In genomic region chr4:139470198-139470597, GRCm38 (mm10) we compare ENCODE assay signal across 9 mouse cellular contexts.
DNase-seq lines count a peak whose midpoint lies in the region; ATAC-seq and TF ChIP-seq lines count a peak whose summit lies in the region.
"Had no signal": no experiment of that assay in that cellular context is flagged by ENCODE, and none has a peak within 500 bp of the region (broad histone marks: within the 10 kb centered on the region; RNA-seq: fewer than 3 reads in every experiment).

No protein-coding gene starts in this region.

- WGBS in forebrain, embryonic 13.5 days, result 47% methylated on average over 7 of the region's 7 CpGs
- 32% methylated on average over 7 of the region's 7 CpGs for WGBS in large intestine, adult 2 months
- WGBS in liver, postnatal 0 days (ENCODE audit: insufficient replicate concordance), result 55% methylated on average over 7 of the region's 7 CpGs

- no peak overlapping the region for H3K4me2 ChIP-seq in forebrain, embryonic 13.5 days
- no peak overlapping the region for H3K4me2 ChIP-seq in liver, postnatal 0 days (ENCODE audit: low read depth, low read length)

- H3K9me3 ChIP-seq in ES-Bruce4 (replicated peaks; ENCODE audit: control insufficient read depth, insufficient read depth, low read length, poor library complexity, severe bottlenecking), result no peaks in the 10 kb centered on the region
- H3K9me3 ChIP-seq in forebrain, embryonic 13.5 days (replicated peaks), result no peaks in the 10 kb centered on the region
- no peaks in the 10 kb centered on the region for H3K9me3 ChIP-seq in liver, postnatal 0 days (ENCODE audit: low read length)

- peak; percentile 67; the same call in 1 of the 2 replicates for ATAC-seq in forebrain, embryonic 13.5 days
- peak; percentile 72; the same call in 1 of the 2 replicates for ATAC-seq in liver, postnatal 0 days
- ATAC-seq in neutrophil, adult 5-6 weeks (ENCODE audit: extremely low read depth, insufficient number of reproducible peaks, low FRiP score, poor library complexity, severe bottlenecking), result peak; percentile 71

- H3K27ac ChIP-seq in ES-Bruce4 (ENCODE audit: insufficient read depth, low read length), result no peak overlapping the region
- H3K27ac ChIP-seq in forebrain, embryonic 13.5 days, result no peak overlapping the region
- H3K27ac ChIP-seq in liver, postnatal 0 days (ENCODE audit: low read depth), result no peak overlapping the region

- no peaks in the 10 kb centered on the region for H3K27me3 ChIP-seq in ES-Bruce4 (ENCODE audit: control insufficient read depth, insufficient read depth, low read length, poor library complexity, severe bottlenecking)
- no peaks in the 10 kb centered on the region for H3K27me3 ChIP-seq in forebrain, embryonic 13.5 days
- H3K27me3 ChIP-seq in liver, postnatal 0 days (ENCODE audit: insufficient read depth, low read length), result no peaks in the 10 kb centered on the region

- peaks cover 64% of the 10 kb centered on the region for H3K36me3 ChIP-seq in ES-Bruce4 (ENCODE audit: control insufficient read depth, insufficient read depth, low read length, poor library complexity, severe bottlenecking)
- peaks cover 100% of the 10 kb centered on the region for H3K36me3 ChIP-seq in forebrain, embryonic 13.5 days (ENCODE audit: poor library complexity, severe bottlenecking)
- H3K36me3 ChIP-seq in liver, postnatal 0 days (replicated peaks; ENCODE audit: insufficient read depth, low read length), result peaks cover 95% of the 10 kb centered on the region

- no peak overlapping the region for H3K4me3 ChIP-seq in ES-Bruce4 (ENCODE audit: low read depth, low read length)
- H3K4me3 ChIP-seq in forebrain, embryonic 13.5 days, result no peak overlapping the region
- H3K4me3 ChIP-seq in liver, postnatal 0 days (ENCODE audit: low read depth, low read length), result no peak overlapping the region
- H3K4me3 ChIP-seq: erythroblast, embryonic 14.5 days had no signal

- TF ChIP-seq EP300 in ES-Bruce4 (IDR thresholded peaks at IDR 0.05; ENCODE audit: insufficient read depth, low read depth, low read length), result no peak
- TF ChIP-seq EP300 in liver, postnatal 0 days (IDR thresholded peaks at IDR 0.05; ENCODE audit: low read depth), result no peak

- TF ChIP-seq POLR2A in ES-Bruce4 (IDR thresholded peaks at IDR 0.05; ENCODE audit: insufficient read depth, low read length), result no peak

- intact Hi-C loops in heart, postnatal 36 days (cut with DNase I), result loop anchor here (1.0 to 2.0 kb wide), 3 partner anchors 105 to 166 kb away; no protein-coding TSS in a partner anchor

- H3K9ac ChIP-seq in ES-Bruce4 (ENCODE audit: low read depth, poor library complexity, severe bottlenecking), result no peak overlapping the region
- no peak overlapping the region for H3K9ac ChIP-seq in forebrain, embryonic 13.5 days
- no peak overlapping the region for H3K9ac ChIP-seq in liver, postnatal 0 days (replicated peaks)

- DNase-seq in c-Kit-positive CD71-positive TER-119-negative erythroid progenitor cells, embryonic 14.5 days (ENCODE audit: low read depth), result peak; percentile 56
- peak; percentile 84 to 85 for DNase-seq in heart, postnatal 36 days
- peak; percentile 69 for DNase-seq in large intestine, adult 2 months (ENCODE audit: low read depth, low spot score)
- DNase-seq in liver, postnatal 0 days, result peak; percentile 76
- peak; percentile 87 for DNase-seq in testis, postnatal 10 days (ENCODE audit: low spot score)

- peak; percentile 98 for TF ChIP-seq CTCF in ES-Bruce4 (IDR thresholded peaks at IDR 0.05; ENCODE audit: low read depth, low read length)
- peak; percentile 91 for TF ChIP-seq CTCF in liver, postnatal 0 days (IDR thresholded peaks at IDR 0.05; ENCODE audit: low read depth)

- no peaks in the 10 kb centered on the region for H3K4me1 ChIP-seq in ES-Bruce4 (ENCODE audit: control insufficient read depth, insufficient read depth, low read length)
- H3K4me1 ChIP-seq in forebrain, embryonic 13.5 days, result no peaks in the 10 kb centered on the region
- H3K4me1 ChIP-seq in liver, postnatal 0 days (ENCODE audit: insufficient read depth), result no peaks in the 10 kb centered on the region
